Mouse (Mus musculus) adrenal gland, adult (tissue): Measurements from ENCODE around the gene Tcn2.

Source experiments
- DNase-seq, 2 experiments: peaks; one replicate each; pipeline ENCODE4 v3.0.0; 2022 to 2023; ENCODE audit warnings: low spot score in 1 of 2; ENCODE audit not compliant: inconsistent age in 2 of 2

The Tcn2 gene

DNA sequence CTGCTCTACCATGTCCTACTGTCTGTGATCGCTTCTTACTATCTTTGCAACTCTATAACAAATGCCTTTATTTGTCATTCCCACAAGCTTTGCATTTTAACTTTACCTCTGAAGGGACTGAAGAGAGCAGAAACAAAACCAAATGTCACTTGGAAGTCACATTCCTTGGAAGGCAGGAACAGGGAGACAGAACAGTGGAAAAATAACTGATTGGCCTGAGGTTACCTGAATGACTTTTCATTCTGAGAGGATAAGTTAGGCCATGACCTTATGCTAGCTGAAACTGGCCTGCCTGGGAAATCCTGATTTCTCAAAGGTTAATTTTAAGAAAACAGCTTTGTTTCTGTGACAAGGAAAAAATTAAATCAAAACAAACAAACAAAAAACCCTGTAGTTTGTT lies 36.0 kb downstream of the Tcn2 start:
- DNase-seq = peak in 1 of 2 experiments; percentile 26

DNA sequence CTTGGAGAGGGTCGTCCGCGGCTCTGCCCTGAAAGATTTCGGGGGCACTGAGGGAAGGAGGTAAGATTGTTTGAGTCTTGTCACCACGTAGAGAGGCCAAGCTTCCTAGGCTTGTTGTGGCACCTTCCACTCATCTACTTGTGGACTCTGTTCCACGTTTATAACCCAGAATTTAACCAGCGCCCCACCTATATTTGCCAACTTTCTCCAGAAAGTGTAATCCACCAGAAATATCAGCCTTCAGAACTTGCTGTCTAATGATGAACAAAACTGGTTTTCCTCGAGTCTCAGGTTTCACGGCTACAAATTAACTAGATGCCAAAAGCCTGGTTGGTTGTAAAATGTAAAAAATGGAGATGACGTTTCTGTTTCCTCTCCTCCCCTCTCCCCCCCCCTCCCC lies 36.5 kb downstream of the Tcn2 start:
- no peak for DNase-seq

DNA sequence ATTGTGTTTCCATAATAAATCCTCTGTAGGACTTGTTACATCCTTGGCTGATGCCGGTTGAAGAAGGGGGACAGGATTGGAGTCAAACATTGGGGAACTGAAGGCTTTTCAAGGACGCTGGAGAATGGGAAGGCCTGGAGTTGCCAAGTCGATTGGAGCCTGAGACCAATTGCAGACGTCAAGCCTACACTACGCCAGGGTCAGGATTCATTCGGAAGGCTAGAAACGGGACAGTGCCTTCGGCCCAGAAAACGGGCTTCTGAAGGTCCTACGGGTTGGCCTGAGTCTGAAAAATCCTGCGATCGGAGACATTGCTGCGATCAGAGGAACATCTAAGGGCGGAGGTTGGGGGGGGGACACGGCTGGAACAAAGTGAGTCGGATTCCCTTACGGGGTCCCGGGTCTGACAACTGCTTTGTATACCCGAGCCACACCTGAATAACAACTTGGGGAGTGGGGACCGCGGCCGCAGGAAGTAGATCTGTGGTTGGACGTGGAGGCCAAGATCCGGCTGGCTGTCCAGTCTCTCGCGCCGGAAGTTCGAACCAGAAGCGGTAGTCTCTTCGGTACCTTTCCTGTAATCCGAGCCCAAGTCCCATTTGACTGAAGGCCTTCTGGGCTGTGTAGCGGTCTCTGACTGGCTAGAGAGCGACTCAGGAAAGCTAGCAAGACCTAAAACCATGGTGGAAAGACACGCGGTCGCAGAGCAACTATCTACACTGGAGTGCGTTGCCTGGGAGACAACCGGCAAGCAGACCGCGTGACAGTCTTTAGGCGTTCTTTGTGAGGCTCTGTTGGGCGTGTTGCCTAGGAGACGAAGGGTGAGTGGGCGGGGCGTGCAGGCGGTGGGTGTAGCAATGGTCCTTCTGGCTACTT lies 37.3 kb downstream of the Tcn2 start, which contains the start of the genes 4921536K21Rik and Dusp18:
Gene 4921536K21Rik, minus strand, starts transcription at position 693 of the 876 bp plus-strand sequence.
Gene Dusp18, plus strand, starts transcription at position 835 of the 876 bp plus-strand sequence.
- peak; percentile 94 to 97 for DNase-seq

DNA sequence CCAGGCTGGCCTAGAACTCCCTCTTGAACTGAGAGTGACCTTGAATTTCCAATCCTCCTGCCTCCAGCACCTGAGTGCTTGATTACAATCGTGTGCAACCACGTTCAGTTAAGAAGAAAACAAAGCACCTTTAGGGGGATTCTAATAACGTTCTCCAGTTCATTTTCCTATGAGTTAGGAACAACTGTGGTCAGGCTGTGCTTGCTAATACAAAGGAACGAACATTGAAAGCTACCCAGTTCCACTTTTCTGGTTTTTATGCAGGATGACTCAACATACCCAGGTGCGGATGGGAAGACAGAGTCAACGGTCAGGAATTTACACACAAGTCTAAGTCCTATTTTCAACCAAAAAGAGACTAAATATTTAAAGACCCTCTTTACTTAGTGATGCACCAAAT lies 38.0 kb downstream of the Tcn2 start:
- DNase-seq = no peak

DNA sequence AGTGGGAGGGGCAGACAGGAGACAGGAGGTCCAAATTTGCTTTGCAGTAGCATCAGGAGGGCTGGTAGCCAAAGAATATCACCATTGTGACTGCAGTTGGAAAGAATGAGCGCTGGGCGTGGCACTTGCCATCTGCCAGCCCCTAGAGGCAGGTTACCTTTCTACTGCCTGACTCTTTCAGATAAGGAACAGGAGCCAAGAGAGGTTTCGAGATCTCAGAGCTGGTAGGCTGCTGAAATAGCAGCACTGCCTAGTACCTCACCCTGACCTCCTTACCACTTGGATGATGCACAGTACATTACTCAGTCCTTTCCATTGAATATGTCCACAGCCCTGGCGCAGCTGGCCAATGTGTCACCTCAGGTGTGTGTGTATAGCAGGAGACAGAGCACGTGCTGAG lies 44.6 kb downstream of the Tcn2 start:
- peak; percentile 42 to 75 for DNase-seq

DNA sequence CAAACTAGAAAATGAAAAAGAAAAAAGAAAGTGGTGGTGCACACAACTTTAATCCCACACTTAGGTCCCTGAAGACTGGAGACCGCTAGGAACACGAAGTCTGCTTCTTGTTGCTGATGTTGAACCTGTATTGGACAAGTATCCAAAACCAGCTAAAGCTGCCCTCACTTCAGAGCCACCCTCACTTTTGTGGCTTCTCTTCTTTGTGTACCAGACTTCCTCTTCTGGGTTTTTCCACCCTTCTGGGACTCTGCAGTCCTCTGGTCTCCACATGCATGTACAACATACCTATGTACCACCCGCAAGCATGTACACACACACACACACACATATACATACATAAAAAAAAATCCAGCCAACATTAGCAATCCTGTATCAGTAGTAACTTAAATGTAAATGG lies 48.2 kb downstream of the Tcn2 start:
- DNase-seq = no peak

DNA sequence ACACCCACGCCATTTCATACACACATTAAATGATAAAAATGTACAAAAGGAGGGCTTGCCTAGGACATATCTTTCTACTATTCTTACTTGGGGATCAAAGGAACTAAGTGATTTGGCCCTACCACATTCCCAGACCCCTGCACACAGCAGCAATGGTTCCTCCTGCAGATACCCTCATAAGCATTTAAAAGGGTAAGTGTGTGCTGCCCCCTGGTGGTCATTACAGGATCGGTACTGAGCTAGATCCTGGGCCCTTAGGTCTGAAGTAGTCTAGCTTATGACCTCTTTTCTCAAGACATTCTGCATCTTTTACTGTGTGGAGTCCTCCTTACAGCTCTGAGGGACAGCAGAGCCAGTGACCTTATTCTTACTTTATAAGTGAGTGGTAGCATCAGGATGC lies 52.1 kb downstream of the Tcn2 start:
- DNase-seq = peak; percentile 64 to 91

DNA sequence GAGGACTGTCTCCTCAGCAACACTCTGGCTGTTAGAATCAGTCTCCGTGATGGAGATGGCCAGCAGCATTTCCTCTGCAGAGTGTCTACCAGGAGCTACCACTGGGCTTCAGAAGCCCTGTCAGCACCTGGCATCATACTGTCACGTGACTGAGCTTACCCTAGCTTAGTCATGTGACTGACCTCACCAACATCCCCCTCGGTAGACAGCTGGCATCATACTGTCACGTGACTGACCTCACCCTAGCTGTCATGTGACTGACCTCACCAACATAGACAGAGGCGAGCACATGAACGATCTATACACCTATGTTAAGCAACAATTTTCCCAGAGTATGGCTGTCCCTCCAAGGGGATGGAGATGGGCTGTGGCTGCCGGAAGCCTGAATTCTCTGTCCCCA lies 53.3 kb downstream of the Tcn2 start:
- DNase-seq = no peak

DNA sequence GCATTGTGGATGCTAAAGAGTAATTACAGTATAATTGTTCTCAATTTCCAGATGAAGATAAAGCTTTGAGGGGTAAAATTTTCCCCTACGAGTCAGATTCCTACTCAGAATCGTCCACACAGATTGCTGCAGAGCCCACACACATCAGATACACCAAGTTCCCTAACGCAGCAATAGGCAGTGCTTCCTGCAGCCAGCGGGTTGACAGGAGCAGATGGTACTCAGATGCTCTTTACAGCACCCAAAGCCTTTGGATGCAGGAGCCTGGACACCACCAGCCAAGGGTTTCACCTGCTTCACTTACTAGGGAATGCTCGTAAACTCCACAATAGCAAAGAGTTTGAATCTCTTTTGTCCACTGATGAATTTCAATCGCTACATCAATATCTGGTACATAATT lies 55.5 kb downstream of the Tcn2 start:
- DNase-seq = no peak
